Mouse (Mus musculus) lung, postnatal 36 days (tissue): Measurements from ENCODE around the gene Mmp24.

Experiments
- DNase-seq: peaks from one replicate; pipeline ENCODE4 v3.0.0; 2022; ENCODE audit warnings: mixed read lengths

Mmp24 gene

GRCm38 (mm10) chr2:155862573-155863300 lies 87.6 kb downstream of the Mmp24 start:
- no peak for DNase-seq

GRCm38 (mm10) chr2:155863301-155863867 lies 88.2 kb downstream of the Mmp24 start:
- no peak for DNase-seq
